Mouse (Mus musculus) G1E (cell line): ENCODE data around the gene Mettl6. TPM values are rescaled to one million over a fixed set of nuclear protein-coding genes. Genes with fewer than 3 reads are reported as not detected.

ENCODE experiments used
- ATAC-seq: 2 replicates; pipeline ENCODE4 v1.8.0; 2016; ENCODE audit warnings: mild to moderate bottlenecking; ENCODE audit not compliant: insufficient number of reproducible peaks, poor library complexity, low FRiP score, severe bottlenecking; ENCODE audit errors: extremely low read depth
- DNase-seq: peaks from one replicate; pipeline ENCODE4 v3.0.0; 2012; ENCODE audit warnings: low spot score
- H3K27me3 ChIP-seq: 2 replicates; pipeline ENCODE4 v1.6.1; 2012; ENCODE audit warnings: mild to moderate bottlenecking, low read length, inconsistent platforms; ENCODE audit not compliant: insufficient read depth
- H3K36me3 ChIP-seq: replicated peaks from 2 replicates; pipeline ENCODE3; 2012; ENCODE audit warnings: mild to moderate bottlenecking, inconsistent platforms
- H3K4me1 ChIP-seq: 2 replicates; pipeline ENCODE4 v1.6.1; 2012; ENCODE audit warnings: low read depth, low read length, inconsistent platforms, mixed read lengths; ENCODE audit not compliant: insufficient read depth
- H3K4me3 ChIP-seq: 2 replicates; pipeline ENCODE4 v1.5.1; 2012; ENCODE audit warnings: low read depth, mild to moderate bottlenecking, inconsistent platforms, low read length, moderate library complexity, mixed read lengths
- H3K9me3 ChIP-seq: replicated peaks from 2 replicates; pipeline ENCODE4 v1.6.1; 2012; ENCODE audit warnings: inconsistent platforms
- CTCF ChIP-seq: IDR thresholded peaks from 2 replicates; pipeline ENCODE4 v1.5.1; 2012; ENCODE audit warnings: low read depth, low read length, inconsistent platforms, mixed read lengths
- GATA1 ChIP-seq: IDR thresholded peaks from 2 replicates; pipeline ENCODE4 v1.6.1; 2012; ENCODE audit warnings: borderline replicate concordance, low read length, inconsistent platforms, mixed read lengths
- GATA2 ChIP-seq: IDR thresholded peaks from 2 replicates; pipeline ENCODE4 v1.6.1; 2012; ENCODE audit warnings: low read depth, low read length, inconsistent platforms, borderline replicate concordance
- POLR2AphosphoS5 ChIP-seq: IDR thresholded peaks from 2 replicates; pipeline ENCODE4 v1.6.1; 2012; ENCODE audit warnings: low read depth, low read length, inconsistent platforms; ENCODE audit not compliant: insufficient replicate concordance
- TAL1 ChIP-seq: conservative IDR thresholded peaks from 2 replicates; pipeline ENCODE4 v1.6.1; 2012; ENCODE audit warnings: low read depth, low read length, inconsistent platforms, mixed read lengths
- polyA plus RNA-seq: library from polyadenylated mRNA; stranded (reverse); fragments of >175 nt; gene quantifications from 2 replicates; pipeline ENCODE4 v1.2.3, GENCODE M21; 2012
- total RNA-seq, 2 experiments: library from RNA; stranded (forward) in 1 of 2; stranded (reverse) in 1 of 2; fragments of 200-1000 nt in 1 of 2; fragments of >200 nt in 1 of 2; fragmentation: Nextera tagmentation in 1 of 2; gene quantifications; 2 replicates each; pipeline ENCODE4 v1.2.3; 2014 to 2017

Gene Mettl6
- total and polyA plus RNA-seq, 3 experiments: 3.1 to 76.5 (median 57.2) TPM

DNA sequence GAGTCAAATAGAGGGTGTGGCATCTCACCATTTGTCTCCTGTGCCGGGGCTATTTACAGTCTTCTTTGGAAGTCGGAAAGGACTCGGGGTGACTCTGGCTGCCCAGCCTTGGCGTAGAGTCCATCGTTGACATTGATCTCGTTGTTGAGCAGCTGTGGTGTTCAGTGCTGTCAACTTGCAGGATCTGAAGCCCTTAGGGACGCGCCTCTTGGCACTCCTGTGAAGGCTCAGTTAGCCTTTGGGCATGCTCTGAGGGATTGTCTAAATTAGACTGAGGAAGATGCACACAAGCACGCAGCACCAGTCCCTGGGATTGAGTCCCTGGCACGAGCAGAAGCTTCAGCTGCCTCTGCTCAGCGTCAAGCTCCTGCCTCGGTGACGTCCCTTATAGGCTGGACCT is 8.6 kb upstream of the Mettl6 start:
- H3K9me3 ChIP-seq: no peaks in the 10 kb centered on the region
- TF ChIP-seq TAL1 (no peak), POLR2AphosphoS5 (no peak), GATA2 (no peak)
- ATAC-seq (no peak), DNase-seq (no peak)
- peaks cover 99% of the 10 kb centered on the region for H3K36me3 ChIP-seq
- H3K4me3 ChIP-seq: no peak overlapping the region
- no peaks in the 10 kb centered on the region for H3K27me3 ChIP-seq
- peaks cover 6% of the 10 kb centered on the region for H3K4me1 ChIP-seq

DNA sequence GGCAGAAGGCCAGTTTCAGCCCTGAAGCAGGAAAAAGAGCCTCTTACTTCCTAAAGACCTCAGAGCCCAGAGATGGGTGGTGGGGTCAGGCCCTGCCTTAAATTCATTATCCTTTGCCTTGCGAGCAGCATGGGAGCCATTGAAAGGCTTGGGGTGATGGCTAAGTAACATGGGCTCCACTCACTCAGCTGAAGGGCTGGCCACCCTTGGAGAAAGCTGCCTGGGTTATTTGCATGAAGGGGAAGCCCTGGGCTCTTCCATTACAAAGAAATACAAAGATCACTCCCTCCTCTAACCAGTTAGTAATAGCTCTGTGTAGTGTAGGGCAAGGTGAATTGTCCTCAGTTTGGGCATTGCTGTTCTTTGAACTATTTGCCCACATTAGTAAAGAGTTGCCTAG is 4.7 kb upstream of the Mettl6 start:
- TF ChIP-seq CTCF (no peak), POLR2AphosphoS5 (no peak)
- H3K36me3 ChIP-seq: peaks cover 74% of the 10 kb centered on the region

DNA sequence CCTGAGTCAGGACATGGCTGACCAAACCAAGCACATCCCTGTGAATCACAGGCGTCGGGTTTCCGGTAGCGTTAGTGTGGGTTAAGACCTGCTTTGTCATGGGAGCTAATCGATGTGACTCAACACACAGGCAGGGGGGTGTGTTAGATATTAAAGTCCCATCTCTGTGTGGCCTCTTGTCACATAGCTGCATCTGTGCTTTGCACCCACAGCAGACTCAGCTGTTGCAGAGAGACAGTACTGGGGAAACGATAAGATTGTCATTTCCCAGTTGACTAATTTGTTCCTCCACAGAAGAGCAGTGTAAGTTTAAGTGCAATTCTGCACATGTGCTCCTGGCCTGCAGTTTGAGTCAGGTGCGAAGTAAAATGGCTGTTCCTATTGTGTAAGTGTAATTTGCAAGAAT is 1.4 kb upstream of the Mettl6 start:
- H3K36me3 ChIP-seq: peaks cover 63% of the 10 kb centered on the region
- peaks cover 46% of the 10 kb centered on the region for H3K4me1 ChIP-seq
- ATAC-seq (peak; percentile 88), DNase-seq (peak; percentile 68)
- H3K4me3 ChIP-seq: peak overlapping the region; percentile 93
- TF ChIP-seq TAL1 (peak; percentile 94), GATA1 (no peak)
- H3K9me3 ChIP-seq: no peaks in the 10 kb centered on the region
- no peaks in the 10 kb centered on the region for H3K27me3 ChIP-seq

More for the DNA sequence above, 4.7 kb upstream of the Mettl6 start:
- H3K4me3 ChIP-seq: no peak overlapping the region
- H3K27me3 ChIP-seq: no peaks in the 10 kb centered on the region
- no peak for DNase-seq
- no peaks in the 10 kb centered on the region for H3K9me3 ChIP-seq
- no peak for ATAC-seq
- H3K4me1 ChIP-seq: peaks cover 23% of the 10 kb centered on the region

DNA sequence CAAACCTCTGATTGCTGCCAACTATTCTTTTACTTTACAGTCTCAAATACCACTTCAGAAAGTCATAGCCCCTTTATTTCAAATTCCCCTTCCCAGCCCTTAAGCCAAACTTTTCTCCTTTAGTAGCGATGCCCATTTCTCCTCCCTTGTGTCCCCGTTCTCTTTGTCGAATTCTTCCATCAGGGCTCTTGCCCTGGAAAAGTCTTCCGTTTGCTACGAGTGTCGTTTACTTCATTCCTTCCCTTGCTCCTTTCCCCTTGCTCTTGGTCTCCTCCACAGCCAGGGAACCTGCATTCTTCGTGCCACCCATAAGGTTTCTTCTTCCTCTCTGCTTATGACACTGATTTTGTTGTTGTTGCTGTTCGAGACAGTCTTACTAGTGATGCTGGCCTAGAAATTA is 698 bp upstream of the Mettl6 start:
- no peaks in the 10 kb centered on the region for H3K9me3 ChIP-seq
- peaks cover 64% of the 10 kb centered on the region for H3K36me3 ChIP-seq
- ATAC-seq: no peak

DNA sequence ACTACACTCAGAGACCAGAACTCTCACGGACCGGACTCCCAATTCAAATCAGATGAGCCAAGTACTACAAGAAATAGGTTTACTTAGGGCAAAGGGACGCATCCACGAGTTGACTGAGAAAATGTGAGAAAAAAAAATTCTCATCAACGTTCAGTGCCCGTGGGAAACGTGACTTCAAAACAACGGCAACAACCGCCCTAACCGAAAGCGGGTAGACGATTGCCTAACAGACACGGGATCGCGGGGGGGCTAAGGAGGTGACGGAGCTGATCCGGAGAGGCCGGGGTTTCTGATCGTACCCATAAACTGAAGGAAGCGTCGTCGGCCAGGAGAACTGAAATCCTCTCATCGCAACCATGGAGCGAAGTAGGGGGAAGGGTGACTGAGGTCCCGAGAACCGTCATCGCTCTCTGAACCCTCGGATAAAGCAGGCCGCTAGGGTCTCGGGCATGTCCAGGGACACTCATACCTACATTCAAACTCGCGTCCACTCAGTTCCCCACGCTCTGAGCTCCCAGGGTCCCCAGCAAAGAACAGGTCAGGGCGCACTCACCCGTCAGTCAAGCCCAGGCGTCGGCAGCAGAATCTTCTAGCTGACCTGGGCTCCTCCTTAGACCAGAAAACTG is 378 bp downstream of the Mettl6 start, which contains the start of gene Eaf1:
Gene Eaf1, plus strand, starts transcription at position 51 of the 626 bp plus-strand sequence.
- TF ChIP-seq GATA2 (no peak), TAL1 (no peak), POLR2AphosphoS5 (no peak), GATA1 (no peak), CTCF (no peak)
- Histone ChIP-seq H3K4me3 (peak within 1 kb of the TSS; percentile 93), H3K4me1 (peaks cover 51% of the 10 kb centered on the region), H3K27me3 (no peaks in the 10 kb centered on the region), H3K36me3 (peaks cover 63% of the 10 kb centered on the region), H3K9me3 (no peaks in the 10 kb centered on the region)
- no peak for ATAC-seq
- DNase-seq: peak; percentile 13

More for the DNA sequence above, 698 bp upstream of the Mettl6 start:
- Histone ChIP-seq H3K4me3 (peak overlapping the region; percentile 93), H3K4me1 (peaks cover 46% of the 10 kb centered on the region), H3K27me3 (no peaks in the 10 kb centered on the region)
- DNase-seq: no peak
- TF ChIP-seq CTCF (no peak), POLR2AphosphoS5 (no peak), GATA1 (no peak), TAL1 (no peak), GATA2 (no peak)

DNA sequence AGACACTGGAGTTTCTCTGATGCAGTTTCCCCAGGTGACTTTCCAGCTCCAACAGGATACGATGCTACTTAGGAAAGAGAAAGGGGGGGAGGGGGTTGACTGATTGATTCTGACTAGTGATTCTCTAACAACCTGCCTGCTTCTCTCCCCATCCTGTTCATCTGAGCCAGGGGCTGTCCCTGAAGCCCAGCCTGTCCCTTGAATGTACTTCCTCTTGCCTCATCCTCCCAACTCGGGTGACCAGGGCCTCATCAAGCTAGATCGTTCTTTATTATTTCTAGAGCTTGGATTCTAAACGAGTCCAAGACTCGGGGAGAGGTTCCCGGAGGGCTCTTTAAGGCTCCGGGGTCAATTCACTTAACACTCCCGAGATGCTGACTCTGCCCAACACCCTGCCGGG is 939 bp downstream of the Mettl6 start:
- TF ChIP-seq POLR2AphosphoS5 (no peak), GATA1 (no peak), CTCF (no peak), GATA2 (no peak), TAL1 (no peak)
- H3K9me3 ChIP-seq: no peaks in the 10 kb centered on the region
- peak overlapping the region; percentile 93 for H3K4me3 ChIP-seq
- ATAC-seq (no peak), DNase-seq (peak; percentile 17)
- H3K27me3 ChIP-seq: no peaks in the 10 kb centered on the region
- H3K4me1 ChIP-seq: peaks cover 55% of the 10 kb centered on the region
- H3K36me3 ChIP-seq: peaks cover 63% of the 10 kb centered on the region

DNA sequence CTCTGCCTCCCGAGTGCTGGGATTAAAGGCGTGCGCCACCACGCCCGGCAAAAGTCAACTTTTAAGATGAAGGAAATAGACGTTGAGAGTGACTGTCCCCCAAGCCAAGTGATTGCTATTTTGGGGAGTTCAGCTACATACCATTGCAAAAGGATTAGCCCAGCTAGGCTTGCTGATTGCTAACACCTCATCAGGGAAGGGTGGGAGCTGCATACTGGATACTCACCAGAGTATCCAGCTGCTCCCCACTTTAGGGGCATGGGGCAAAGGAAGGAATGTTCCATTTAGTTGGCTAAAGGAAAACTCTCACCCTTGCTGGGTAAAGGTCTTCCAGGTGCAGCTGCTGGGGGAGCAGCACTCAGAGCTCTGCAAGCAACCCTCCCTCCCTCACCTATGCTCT is 6.8 kb downstream of the Mettl6 start:
- Histone ChIP-seq H3K36me3 (peaks cover 94% of the 10 kb centered on the region), H3K4me1 (peaks cover 40% of the 10 kb centered on the region), H3K27me3 (no peaks in the 10 kb centered on the region), H3K4me3 (no peak overlapping the region), H3K9me3 (no peaks in the 10 kb centered on the region)
- ATAC-seq: no peak
- DNase-seq: no peak
- no peak for TF ChIP-seq CTCF
- TF ChIP-seq GATA1: no peak
- TF ChIP-seq TAL1: no peak
- TF ChIP-seq POLR2AphosphoS5: no peak
- TF ChIP-seq GATA2: no peak
